Mouse (Mus musculus) ES-CJ7 (cell line): ENCODE data around the gene Naalad2.
"Not testable (repeated sequence)": the region's sequence is repeated elsewhere in the genome, so short reads cannot be mapped to it uniquely, and the experiment has no call there.

Experiments used
- DNase-seq: peaks from one replicate; pipeline ENCODE4 v3.0.0; 2011; ENCODE audit warnings: low read depth, low spot score

The Naalad2 gene

GRCm38 (mm10) chr9:18402895-18403294 is at the start of gene Naalad2:
Naalad2 (minus strand) TSS chr9:18402995.
- not testable (repeated sequence) for DNase-seq

GRCm38 (mm10) chr9:18431687-18432086 is 28.9 kb upstream of the Naalad2 start:
- no peak for DNase-seq

- DNase-seq = no peak
These were observed 27.6 kb upstream of the Naalad2 start, which contains the start of gene Mbd3l2 for GRCm38 (mm10) chr9:18430354-18430753. Mbd3l2 (plus strand) TSS chr9:18430654.

- not testable (repeated sequence) for DNase-seq
These were observed 9.6 kb upstream of the Naalad2 start for GRCm38 (mm10) chr9:18412371-18412770.

- DNase-seq = no peak
These were observed 1.3 kb upstream of the Naalad2 start, which contains the start of gene Ubtfl1 for GRCm38 (mm10) chr9:18404118-18404517. Ubtfl1 (plus strand) TSS chr9:18404418.

- DNase-seq = no peak
These were observed 3.2 kb downstream of the Naalad2 start for GRCm38 (mm10) chr9:18399629-18400028.

GRCm38 (mm10) chr9:18385782-18386181 is 17.0 kb downstream of the Naalad2 start:
- DNase-seq = peak; percentile 11

- DNase-seq = peak; percentile 16
These were observed 29.8 kb downstream of the Naalad2 start for GRCm38 (mm10) chr9:18373026-18373425.

GRCm38 (mm10) chr9:18319990-18320389 is 82.8 kb downstream of the Naalad2 start:
- DNase-seq = no peak

GRCm38 (mm10) chr9:18298301-18298700 is 104.5 kb downstream of the Naalad2 start:
- no peak for DNase-seq

- DNase-seq = no peak
These were observed 109.6 kb downstream of the Naalad2 start for GRCm38 (mm10) chr9:18293026-18293781.

GRCm38 (mm10) chr9:18292443-18292922 is 110.3 kb downstream of the Naalad2 start:
- DNase-seq = no peak

- DNase-seq = peak; percentile 98
These were observed 111.0 kb downstream of the Naalad2 start, which contains the start of gene Chordc1 for GRCm38 (mm10) chr9:18291571-18292429. Chordc1 (plus strand) TSS chr9:18292125.

- DNase-seq = peak; percentile 14
These were observed 124.1 kb downstream of the Naalad2 start for GRCm38 (mm10) chr9:18278693-18279092.

- peak; percentile 33 for DNase-seq
These were observed 125.3 kb downstream of the Naalad2 start for GRCm38 (mm10) chr9:18277497-18277896.

- no peak for DNase-seq
These were observed 126.0 kb downstream of the Naalad2 start for GRCm38 (mm10) chr9:18276844-18277243.

GRCm38 (mm10) chr9:18275901-18276300 is 126.9 kb downstream of the Naalad2 start:
- DNase-seq = no peak
